Mouse (Mus musculus) heart, postnatal 36 days (tissue): Measurements from ENCODE around the gene Lrrc29. TPM values are rescaled to one million over a fixed set of nuclear protein-coding genes. Genes with fewer than 3 reads are reported as not detected.

Source experiments
- DNase-seq, 2 experiments: peaks; one replicate each; pipeline ENCODE4 v3.0.0; 2021 to 2022
- intact Hi-C: fragments of 180-260 bp; cut with DNase I; formaldehyde crosslinking; loops from one replicate; pipeline ENCODE4 v1.15.1; 2025
- total RNA-seq, 2 experiments: library from RNA; stranded (reverse); gene quantifications; 2 replicates each; pipeline ENCODE4 v1.2.3; 2021

Gene Lrrc29
- total RNA-seq, 2 experiments from 2014 or later = 1.2 to 1.3 TPM

GRCm38 (mm10) chr8:105345061-105345975 is 19.2 kb upstream of the Lrrc29 start:
- intact Hi-C loops = no loop called here
- DNase-seq = peak in 1 of 2 experiments; percentile 32

GRCm38 (mm10) chr8:105343791-105344574 is 17.9 kb upstream of the Lrrc29 start:
- intact Hi-C loops = no loop called here
- no peak for DNase-seq

GRCm38 (mm10) chr8:105342768-105343167 is 16.7 kb upstream of the Lrrc29 start:
- DNase-seq = no peak
- intact Hi-C loops = no loop called here

- no peak for DNase-seq
- intact Hi-C loops = no loop called here
Observed at GRCm38 (mm10) chr8:105341399-105341798, 15.3 kb upstream of the Lrrc29 start.

GRCm38 (mm10) chr8:105339886-105340635 is 14.0 kb upstream of the Lrrc29 start:
- intact Hi-C loops = loop anchor here (1.0 kb wide), 1 partner anchor 13 kb away; no protein-coding TSS in a partner anchor
- DNase-seq = no peak

- intact Hi-C loops = no loop called here
- DNase-seq = no peak
Observed at GRCm38 (mm10) chr8:105338992-105339391, 12.9 kb upstream of the Lrrc29 start.

GRCm38 (mm10) chr8:105336373-105337130 is 10.5 kb upstream of the Lrrc29 start:
- intact Hi-C loops = no loop called here
- DNase-seq = no peak

GRCm38 (mm10) chr8:105332523-105332922 is 6.4 kb upstream of the Lrrc29 start:
- DNase-seq = no peak
- intact Hi-C loops = no loop called here

GRCm38 (mm10) chr8:105331931-105332330 is 5.9 kb upstream of the Lrrc29 start:
- DNase-seq = no peak
- intact Hi-C loops = no loop called here

- DNase-seq = no peak
- intact Hi-C loops = no loop called here
Observed at GRCm38 (mm10) chr8:105331469-105331868, 5.4 kb upstream of the Lrrc29 start.

- intact Hi-C loops = no loop called here
- no peak for DNase-seq
Observed at GRCm38 (mm10) chr8:105330325-105330724, 4.2 kb upstream of the Lrrc29 start.

- intact Hi-C loops = loop anchor here (1.0 to 2.0 kb wide), 3 partner anchors 13 to 29 kb away; partner anchors contain the start of gene Fhod1
- DNase-seq = no peak
Observed at GRCm38 (mm10) chr8:105326968-105327367, 890 bp upstream of the Lrrc29 start.

GRCm38 (mm10) chr8:105325641-105326093 is 411 bp downstream of the Lrrc29 start:
- no peak for DNase-seq
- intact Hi-C loops = loop anchor here (1.0 to 2.0 kb wide), 3 partner anchors 21 to 27 kb away; partner anchors contain the start of genes Elmo3 and Fhod1

- intact Hi-C loops = no loop called here
Observed at GRCm38 (mm10) chr8:105323183-105323582, 2.9 kb downstream of the Lrrc29 start.

GRCm38 (mm10) chr8:105318662-105319190 is 7.4 kb downstream of the Lrrc29 start:
- DNase-seq = no peak
- intact Hi-C loops = no loop called here

More at GRCm38 (mm10) chr8:105323183-105323582, 2.9 kb downstream of the Lrrc29 start:
- no peak for DNase-seq

- intact Hi-C loops = no loop called here
- DNase-seq = no peak
Observed at GRCm38 (mm10) chr8:105317941-105318340, 8.1 kb downstream of the Lrrc29 start.

GRCm38 (mm10) chr8:105315073-105315769 is 10.9 kb downstream of the Lrrc29 start:
- intact Hi-C loops = no loop called here
- DNase-seq = no peak

GRCm38 (mm10) chr8:105313622-105314402 is 12.3 kb downstream of the Lrrc29 start:
- intact Hi-C loops = no loop called here
- no peak for DNase-seq
